Mouse (Mus musculus) lung, postnatal 14 days (tissue): ENCODE results near the gene Igsf8.
A peak's percentile ranks its signal among the peaks of the same experiment; 100 is the strongest.

Experiments
- DNase-seq: peaks from one replicate; pipeline ENCODE4 v3.0.0; 2021

The Igsf8 gene

DNA sequence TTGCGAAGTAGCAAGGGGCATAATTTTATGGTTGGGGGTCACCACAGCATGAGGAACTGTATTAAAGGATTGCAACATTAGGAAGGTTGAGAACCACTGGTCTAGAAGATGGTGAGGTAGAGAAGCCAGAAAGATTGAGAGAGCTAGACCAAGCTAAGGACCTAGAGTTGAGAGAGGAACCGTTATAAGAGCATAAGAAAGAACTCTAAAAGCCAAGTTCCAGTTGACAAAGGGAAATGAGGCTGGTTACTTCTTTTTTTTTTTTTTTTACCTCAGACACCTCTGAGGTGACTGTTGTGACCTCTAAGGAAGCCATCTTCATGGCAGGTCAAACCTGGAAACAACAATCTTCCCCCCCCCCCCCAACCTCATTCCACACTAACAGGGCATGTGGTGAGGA is 43.7 kb downstream of the Igsf8 start:
- DNase-seq: no peak

DNA sequence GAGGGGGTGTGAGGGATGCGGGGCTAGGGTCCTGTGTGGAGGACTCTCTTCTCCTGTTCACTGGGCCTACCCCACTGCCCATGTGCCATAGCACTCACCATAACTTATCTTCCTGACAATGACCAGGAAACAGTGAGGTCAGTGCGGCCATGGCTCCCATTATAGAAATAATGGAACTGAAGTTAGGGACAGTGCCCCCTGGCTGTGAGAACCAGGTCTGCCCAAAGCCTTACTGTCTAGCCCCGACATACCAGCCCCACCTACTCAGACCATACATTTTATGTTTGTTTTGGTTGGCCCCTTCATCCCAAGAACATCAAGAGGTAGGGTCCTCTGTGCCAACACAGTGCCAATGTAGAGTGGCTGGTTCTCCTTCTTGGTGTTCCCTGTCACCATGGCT is 44.2 kb downstream of the Igsf8 start:
- no peak for DNase-seq

DNA sequence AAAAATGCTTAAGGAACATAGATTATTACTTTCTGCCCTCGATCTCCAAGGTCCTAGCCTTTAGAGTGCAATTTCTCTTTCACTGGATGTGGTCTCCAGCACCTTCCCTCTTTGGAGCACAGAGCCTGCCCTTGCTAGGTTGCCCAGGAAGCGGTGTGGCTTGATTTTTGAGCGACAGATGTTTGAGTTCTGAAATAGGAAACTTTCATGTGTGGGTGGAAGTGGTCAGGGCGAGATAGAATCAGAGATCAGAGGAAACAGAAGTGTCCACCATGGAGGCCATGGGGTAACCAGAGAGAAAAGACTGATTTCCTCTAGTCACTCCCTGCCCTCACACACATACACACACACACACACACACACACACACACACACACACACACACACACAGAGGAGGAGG is 44.8 kb downstream of the Igsf8 start:
- no peak for DNase-seq

DNA sequence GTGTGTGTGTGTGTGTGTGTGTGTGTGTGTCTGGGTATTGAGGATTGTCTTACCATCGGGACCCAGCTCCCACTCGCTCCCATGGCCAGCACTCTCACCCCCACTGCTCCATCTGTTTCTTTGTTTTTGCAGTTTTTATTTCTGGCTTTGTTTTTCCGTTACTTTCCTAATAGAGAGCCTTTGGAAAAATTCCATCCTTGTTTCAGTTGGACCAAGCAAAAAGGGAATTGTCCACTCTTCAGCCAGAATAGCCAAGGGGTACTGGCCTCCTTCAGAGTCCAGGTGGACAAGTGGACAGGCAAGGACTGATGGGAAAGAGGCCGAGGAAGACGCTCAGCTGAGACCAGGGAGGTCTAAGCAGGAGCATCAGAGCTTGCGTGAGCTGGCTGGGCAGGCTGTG is 45.4 kb downstream of the Igsf8 start:
- DNase-seq: no peak

DNA sequence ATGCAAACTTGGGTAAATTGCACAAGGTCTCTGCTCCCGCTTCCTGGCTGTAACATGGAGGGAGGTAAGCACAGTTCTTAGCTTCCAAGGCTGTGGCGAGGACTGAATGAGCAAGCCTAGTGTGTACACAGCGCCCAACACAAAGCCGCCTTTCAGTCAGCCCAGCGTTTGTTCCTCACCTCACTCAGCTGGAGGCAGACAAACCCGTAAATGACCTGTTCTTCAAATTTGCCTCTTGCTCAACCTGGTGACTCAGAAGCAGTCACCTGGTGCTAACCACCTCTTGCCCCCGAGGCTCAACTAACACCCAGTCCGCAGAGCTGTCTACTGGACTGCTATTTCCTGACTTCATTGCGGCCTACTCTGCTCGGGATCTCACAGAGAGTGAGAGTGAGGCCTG is 46.5 kb downstream of the Igsf8 start:
- DNase-seq: no peak

DNA sequence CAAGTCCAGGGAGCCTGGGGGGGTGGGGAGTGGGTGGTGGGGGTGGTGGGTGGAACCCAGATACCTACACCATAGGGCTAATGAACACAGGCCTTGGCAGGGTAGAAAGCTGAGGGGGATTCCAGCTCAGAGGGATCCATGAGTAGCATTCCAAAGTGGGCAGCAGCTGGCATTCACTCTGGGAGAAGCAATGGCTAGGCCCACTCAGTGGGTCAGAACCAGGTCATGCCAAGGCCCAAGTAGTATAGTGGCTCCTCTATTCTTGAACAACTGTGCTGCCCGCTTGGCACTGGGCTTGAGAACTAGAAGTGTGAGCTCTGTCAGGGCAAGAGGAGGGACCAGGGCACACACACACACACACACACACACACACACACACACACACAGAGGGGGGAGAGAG is 47.0 kb downstream of the Igsf8 start:
- no peak for DNase-seq

DNA sequence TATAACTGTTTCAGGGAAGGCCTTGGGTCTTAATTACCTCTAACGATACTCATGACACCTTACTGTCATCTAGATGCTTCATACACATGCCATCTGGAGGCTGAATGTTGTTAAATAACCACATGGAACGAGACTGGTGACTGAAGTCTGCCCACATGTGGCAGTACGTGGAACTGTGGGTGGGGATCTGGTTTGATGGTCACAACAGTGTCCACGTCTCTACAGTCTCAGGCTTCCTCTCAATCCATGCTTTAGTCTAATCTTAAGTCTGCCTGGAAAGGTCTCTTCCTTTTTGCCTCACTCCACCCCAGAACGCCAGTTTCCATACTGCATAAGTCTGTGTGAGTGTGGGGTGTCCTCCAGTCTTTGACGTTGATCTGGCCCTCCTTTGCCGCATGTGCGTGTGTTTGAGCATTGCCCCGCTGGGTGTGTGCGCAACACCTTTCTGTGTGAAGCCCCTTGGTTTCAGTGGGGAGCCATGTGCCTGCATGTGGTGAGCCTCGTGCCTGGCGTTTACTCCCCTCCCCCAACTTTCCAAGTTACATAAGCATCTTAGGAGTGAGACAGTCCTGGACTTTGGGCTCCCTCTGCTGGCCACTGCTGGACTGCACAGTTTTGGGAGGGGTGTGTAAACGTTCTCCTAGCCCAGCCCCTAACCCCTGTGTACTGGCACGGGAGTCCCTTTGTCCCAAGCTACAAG is 48.4 kb downstream of the Igsf8 start:
- peak; percentile 95 for DNase-seq

DNA sequence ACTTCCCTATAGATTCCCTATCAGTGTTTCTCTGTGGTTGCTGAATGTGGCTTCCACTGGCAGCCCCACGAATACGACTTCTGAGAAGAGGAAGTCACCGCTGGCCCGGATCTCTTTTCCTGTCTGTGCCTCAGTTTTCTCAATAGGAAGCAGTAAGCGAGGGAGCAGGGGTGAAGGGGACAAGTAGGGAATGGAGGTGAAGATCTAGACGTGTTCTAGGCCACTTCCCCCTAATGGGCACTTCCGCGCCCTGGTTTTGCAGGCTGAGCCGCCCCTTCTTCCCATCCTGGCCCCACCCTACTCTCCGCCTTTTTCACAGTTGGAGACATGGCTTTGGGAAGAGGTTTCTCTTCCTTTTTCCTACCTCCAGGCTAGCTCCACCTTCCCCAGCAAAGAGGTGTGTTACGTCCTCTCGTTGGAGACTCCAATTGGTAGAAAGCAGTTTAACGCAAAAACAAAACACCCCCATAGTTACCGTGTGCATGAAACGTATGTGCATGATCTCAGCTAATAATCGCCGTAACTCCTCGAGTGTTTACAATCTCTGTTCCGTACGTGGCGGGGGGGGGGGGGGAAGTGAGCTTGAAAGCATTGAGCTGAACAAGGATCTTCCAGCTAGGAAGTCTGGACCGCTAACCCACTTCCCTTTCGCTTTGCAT is 49.9 kb downstream of the Igsf8 start:
- DNase-seq: peak; percentile 73

DNA sequence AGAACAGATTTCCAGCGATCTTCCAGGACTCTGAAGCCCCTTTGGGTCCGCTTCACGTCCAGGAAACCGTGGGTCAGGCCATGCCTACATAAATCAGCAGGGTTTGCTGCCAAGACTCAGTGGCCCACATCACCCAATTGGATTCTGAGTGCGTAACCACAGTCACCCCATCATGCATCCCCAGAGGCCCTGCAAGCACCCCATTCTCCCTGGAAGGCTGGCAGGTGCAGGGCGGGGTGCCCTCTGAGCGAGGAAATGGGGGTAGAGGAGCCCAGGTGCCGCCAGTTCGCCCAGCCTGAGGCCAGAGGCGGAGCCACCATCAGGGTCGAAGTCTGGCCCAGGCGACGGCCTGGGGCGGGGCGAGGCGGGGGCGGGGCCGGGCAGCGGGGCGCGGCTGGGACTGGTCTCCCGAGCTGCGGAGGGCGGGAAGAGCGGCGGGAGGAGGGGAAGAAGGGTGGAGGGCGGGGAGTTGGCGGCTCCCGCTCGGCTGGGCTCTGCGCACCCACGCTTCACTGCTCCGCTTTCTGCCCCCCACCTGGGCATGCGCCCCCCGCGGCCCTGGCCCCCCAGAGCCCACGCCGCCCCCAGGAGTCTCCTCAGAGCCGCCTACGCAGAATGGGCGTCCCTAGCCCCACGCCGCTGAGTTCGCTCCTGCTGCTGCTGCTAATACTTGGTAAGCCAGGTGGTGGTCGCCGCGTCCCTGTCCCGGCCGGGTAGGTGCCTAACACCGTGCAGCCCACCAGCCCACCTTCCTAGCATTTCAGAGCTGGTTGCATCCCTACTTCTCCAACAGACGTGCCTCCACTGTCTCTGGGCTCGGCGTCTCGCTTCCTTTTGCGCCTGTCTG is 50.7 kb downstream of the Igsf8 start:
- DNase-seq: peak; percentile 91

DNA sequence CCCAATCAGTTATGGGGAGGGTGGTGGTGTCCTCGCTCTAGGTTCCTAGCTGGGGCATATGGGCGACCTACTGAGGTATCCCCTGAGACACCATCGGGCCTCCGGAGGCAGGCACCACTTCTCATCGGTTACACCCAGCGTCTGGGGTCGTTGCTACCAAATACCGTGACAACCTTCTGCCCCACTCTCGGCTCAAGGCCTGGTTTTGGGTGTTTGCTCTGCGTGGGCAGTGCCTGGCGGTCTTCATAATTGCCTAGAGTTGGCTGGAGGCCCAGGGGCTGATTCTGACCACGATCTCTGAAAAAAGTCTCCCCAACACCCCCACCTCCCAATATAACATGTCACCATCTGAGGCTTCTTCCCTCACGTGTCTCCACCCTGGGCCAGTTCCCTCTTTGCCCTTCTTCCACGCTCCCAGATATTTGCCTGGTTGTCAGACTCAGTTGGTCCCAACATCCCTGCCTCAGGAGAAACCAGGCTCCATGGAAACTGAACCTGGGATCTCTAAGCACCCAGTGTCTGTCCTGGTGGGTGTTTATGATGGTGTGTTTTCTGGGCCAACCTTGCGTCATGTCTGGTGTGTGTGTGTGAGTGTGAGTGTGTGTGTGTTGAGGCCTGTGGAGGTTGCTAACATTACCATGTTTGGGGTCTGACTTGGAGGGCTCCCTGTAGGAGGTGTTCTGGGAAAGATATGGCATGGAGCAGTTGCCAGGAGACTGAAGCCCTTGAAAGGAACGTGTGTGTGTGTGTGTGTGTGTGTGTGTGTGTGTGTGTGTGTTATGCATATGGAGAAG is 51.5 kb downstream of the Igsf8 start:
- DNase-seq: no peak

DNA sequence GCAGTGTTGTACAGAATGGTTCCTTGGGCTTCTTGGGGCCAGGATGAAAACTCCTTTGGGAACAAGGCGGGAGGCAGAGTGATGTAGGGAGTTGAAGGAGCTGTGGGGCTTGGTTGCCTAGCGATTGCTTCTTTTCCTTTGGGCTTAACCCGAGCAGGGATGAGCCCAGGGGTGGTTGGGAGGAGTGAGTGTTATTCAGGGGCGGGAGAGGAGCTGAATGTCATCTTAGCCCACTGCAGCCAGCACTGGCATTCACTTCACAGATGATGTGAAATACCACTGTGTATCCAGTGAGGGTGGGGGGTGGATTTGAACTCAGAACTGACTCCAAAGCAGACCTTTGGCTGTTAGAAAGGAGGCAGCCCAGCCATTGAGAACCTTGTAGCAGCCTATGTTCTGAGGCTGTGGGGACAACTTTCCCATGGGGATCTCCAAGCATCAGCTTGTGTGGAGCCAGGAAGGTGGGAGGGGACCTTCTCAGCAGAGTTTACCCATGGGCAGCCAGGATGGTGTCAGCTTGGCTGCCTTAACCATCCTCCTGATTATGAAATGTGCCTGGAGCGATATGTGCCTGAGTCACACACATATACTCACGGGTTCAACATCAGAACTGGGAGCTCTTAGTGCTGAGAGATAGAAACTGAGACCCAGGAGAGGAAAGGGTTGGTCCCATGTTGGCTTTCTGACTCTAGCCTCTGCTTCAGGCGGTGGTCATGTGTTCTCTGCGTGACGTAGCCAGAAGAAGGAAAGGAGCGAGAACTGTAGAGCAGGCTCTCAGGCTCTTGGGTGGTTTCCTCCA is 52.4 kb downstream of the Igsf8 start:
- no peak for DNase-seq

DNA sequence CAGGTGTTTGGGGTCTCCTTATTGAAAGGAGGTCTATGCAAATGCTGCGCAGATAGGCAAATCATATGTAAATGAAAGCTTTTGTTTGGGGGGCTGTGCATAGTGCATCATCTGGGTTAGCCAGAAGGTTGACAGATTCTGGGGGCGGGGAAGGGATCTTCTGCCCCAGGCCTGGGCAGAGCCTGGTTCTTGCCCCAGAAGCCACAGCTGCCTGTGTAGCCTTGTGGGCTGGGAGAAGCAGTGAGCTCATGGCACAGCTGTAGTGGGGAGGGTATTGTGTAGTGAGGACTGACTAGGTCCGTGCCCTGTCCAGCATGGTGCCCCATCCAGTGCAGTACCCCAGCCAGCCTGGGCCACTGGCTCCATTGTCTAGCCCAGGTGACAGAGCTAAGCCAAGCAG is 53.5 kb downstream of the Igsf8 start:
- no peak for DNase-seq

DNA sequence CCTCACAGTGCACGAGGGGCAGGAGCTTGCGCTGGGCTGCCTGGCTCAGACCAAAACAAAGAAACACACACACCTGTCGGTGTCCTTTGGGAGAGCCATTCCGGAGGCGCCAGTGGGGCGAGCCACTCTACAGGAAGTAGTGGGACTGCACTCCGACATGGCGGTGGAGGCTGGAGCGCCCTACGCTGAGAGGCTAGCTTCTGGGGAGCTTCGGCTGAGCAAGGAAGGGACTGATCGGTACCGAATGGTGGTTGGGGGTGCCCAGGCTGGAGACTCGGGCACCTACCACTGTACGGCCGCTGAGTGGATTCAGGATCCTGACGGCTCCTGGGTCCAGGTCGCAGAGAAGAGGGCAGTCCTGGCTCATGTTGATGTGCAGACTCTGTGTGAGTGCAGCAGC is 56.0 kb downstream of the Igsf8 start:
- DNase-seq: no peak

DNA sequence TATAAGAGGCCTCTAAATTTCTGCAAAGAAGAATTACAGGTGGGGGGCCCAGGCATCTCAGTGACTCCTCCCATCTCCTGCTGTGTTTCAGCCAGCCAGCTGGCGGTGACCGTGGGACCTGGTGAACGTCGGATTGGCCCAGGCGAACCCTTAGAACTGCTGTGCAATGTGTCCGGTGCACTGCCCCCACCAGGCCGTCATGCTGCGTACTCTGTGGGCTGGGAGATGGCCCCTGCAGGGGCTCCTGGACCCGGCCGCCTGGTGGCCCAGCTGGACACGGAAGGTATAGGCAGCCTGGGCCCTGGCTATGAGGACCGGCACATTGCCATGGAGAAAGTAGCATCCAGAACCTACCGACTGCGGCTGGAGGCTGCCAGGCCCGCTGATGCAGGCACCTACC is 56.5 kb downstream of the Igsf8 start:
- no peak for DNase-seq

DNA sequence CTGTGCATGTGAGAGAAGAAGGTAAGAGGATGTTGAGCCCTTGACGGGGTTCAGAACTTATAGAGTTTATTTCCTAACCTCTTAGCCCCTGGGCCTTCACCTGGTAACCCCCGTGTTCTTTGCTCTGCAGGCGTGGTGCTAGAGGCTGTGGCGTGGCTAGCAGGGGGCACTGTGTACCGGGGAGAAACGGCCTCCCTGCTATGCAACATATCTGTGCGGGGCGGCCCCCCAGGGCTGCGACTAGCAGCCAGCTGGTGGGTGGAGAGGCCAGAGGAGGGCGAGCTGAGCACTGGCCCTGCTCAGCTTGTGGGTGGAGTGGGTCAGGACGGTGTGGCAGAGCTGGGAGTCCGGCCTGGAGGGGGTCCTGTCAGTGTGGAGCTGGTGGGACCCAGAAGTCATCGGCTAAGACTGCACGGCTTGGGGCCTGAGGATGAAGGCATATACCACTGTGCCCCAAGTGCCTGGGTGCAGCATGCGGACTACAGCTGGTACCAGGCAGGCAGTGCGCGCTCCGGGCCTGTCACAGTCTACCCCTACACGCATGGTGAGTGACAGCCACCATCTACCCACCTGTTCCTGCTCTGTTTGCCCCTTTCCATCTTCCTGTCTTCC is 57.1 kb downstream of the Igsf8 start:
- no peak for DNase-seq

DNA sequence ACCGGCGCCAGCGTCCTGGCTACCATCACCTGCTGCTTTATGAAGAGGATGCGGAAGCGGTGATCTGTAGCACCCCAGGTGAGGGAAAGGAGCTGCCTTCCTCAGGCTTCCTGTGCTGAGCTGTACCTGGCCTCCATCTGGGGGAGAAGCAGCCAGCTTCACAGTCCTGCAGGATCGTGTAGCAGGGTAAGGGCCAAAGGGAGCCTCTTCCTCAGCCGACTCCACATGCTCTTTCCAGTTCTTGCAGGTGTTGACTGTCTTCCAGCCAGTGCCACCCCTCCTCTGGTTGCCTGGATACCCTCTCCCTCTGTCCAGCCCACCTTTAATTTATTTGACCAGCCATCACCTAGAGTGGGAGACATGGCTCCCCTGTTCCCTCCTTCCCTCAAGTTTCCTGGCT is 57.9 kb downstream of the Igsf8 start:
- DNase-seq: no peak

DNA sequence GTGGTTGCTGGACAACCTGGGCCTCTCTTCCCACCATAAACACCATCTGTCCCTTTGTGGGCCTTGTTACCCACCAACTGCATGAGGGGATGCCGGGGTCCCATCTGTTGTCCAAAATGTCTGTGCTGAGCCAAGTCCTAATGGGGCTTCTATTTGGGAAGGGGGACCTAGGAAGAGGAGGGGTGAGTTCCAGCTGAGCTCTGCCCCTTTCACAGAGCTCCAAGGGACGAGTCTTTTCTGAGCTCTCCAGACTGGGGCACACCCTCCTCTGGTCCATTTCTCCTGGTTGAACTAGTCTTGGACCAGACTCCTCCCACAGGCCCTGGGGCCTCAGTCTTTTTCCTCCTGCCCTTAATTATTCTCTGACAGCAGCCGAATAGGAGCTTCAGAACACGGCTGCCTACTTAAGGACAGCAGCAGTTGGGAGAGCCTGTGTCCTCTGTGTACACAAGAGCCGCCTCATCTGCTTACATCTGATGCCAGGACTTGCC is 58.5 kb downstream of the Igsf8 start:
- DNase-seq: no peak

DNA sequence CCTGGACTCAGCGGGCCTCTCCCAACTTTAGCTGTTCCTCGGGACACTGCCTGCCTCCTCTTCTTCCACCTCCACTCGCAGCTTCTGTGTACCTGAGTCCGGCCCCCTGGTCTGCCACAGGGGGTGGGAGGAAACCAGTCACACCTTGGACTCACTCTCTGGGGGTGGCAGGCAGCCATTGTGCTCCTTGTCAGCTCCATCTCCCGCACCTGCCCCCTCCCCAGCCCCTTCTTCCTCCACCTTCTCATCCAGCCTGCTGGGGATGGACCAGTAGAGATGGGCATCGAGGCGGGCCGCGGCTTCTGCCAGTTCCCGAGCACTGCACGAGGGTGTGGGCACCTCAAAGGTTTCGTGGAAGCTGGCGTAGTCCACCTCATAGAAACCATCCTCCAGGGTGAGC is 61.3 kb downstream of the Igsf8 start:
- DNase-seq: no peak

DNA sequence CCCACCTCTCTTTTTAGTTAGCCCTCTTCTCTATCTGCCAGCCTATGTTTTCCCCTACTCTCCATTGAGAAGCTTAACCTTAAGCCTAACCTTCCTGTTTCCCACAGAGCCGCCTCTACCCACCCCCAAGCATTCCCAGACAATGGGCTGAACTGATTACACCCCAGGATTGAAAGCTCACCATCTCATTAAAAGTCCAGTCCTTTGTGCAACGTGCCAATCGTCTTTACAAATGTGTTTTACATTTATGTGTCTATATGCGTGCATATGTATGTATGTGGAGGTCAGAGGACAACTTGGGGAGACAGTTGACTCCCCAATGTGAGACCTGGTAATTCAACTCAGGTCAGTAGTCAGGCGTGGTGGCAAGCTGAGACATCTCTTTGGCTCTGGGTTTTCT is 61.9 kb downstream of the Igsf8 start:
- no peak for DNase-seq

DNA sequence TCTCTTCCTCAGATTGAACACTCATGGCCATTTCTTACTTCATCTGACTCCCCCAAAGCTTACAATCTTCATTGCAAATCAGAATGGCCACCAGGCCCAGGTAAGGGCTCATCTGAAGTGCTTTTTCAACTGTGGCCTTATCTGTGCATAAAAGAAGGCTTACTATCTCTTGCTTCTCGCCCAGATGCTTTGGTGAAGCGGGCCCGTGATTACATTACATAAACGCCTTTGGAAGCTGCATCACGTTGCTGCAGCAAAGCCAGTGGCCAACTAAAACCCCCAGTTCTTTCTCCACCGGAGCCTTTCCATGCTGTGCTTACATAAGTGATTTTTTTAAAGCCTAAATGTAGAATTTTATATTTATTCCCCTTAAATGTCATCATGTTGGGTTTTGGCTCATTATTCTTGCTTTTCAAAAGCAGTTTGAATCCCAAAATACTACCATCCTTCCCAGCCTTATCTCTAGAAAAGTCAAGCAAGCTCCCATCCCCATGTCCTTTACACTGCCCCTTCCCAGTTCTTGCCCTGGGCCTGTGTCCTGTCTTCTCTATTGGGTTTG is 62.4 kb downstream of the Igsf8 start:
- no peak for DNase-seq

DNA sequence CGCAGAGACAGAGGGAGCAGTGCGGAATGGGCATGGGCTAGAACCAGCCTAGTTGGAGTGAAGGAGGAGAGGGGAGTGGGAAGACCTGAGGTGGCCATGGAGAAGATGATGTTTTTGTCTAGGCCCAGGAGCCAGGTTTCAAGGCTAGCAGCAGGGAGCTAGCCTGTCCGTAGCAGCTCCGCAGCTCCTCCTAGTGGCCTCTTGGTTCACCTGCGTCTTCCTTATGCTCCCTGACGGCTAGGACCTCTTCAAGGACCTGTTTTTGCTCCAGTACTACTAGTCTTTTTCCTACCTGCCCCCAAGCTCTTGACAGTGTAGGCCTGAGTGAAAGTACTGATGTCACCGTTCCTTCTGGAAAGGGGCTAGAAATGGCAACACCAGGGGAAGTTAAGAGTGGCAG is 63.3 kb downstream of the Igsf8 start:
- peak; percentile 84 for DNase-seq
